Mouse (Mus musculus) forebrain, embryonic 10.5 days (tissue): Measurements from ENCODE around the gene Stt3b. TPM values are rescaled to one million over a fixed set of nuclear protein-coding genes. Genes with fewer than 3 reads are reported as not detected.
A peak's percentile ranks its signal among the peaks of the same experiment; 100 is the strongest.

Experiments
- DNase-seq: peaks from one replicate; pipeline ENCODE4 v3.0.0-alpha.2; 2017; ENCODE audit warnings: low spot score; ENCODE audit errors: extremely low spot score
- H3K27ac ChIP-seq: fragments of 300-500 bp; sonication (generic); 2 replicates; pipeline ENCODE4 v1.5.1; 2016; ENCODE audit warnings: mild to moderate bottlenecking
- H3K27me3 ChIP-seq: fragments of 300-500 bp; sonication (generic); 2 replicates; pipeline ENCODE4 v1.6.1; 2016; ENCODE audit warnings: mild to moderate bottlenecking; ENCODE audit not compliant: poor library complexity, severe bottlenecking
- H3K36me3 ChIP-seq: fragments of 300-500 bp; sonication (generic); replicated peaks from 2 replicates; pipeline ENCODE4 v1.6.1; 2016; ENCODE audit warnings: mild to moderate bottlenecking, moderate library complexity
- H3K4me1 ChIP-seq: fragments of 300-500 bp; sonication (generic); 2 replicates; pipeline ENCODE4 v1.6.1; 2016
- H3K4me3 ChIP-seq: fragments of 300-500 bp; sonication (generic); 2 replicates; pipeline ENCODE4 v1.5.1; 2016; ENCODE audit warnings: mild to moderate bottlenecking, moderate library complexity
- H3K9me3 ChIP-seq: fragments of 300-500 bp; sonication (generic); 2 replicates; pipeline ENCODE4 v1.6.1; 2016; ENCODE audit warnings: mild to moderate bottlenecking, moderate library complexity
- WGBS: fragments of 180-500 bp; shearing (Covaris S2); methylation state at CpG from one replicate; pipeline ENCODE4 v1.1.7; 2016; 5-methylcytosine and 5-hydroxymethylcytosine counted together
- polyA plus RNA-seq: library from polyadenylated mRNA; unstranded; fragments of >200 nt; fragmentation: Nextera tagmentation; extraction: Ambion mirVana; gene quantifications from 2 replicates; pipeline ENCODE4 v1.2.1, GENCODE M21; 2016

Gene Stt3b
- polyA plus RNA-seq, 1 experiment from 2014 or later = 85.5 TPM

- DNase-seq = peak; percentile 53
- Histone ChIP-seq H3K27me3 (no peaks in the 10 kb centered on the region), H3K27ac (peak overlapping the region; percentile 68), H3K9me3 (no peaks in the 10 kb centered on the region), H3K36me3 (no peaks in the 10 kb centered on the region), H3K4me1 (peaks cover 33% of the 10 kb centered on the region), H3K4me3 (peak overlapping the region; percentile 38)
- WGBS = 25% methylated on average over 21 of the region's 21 CpGs
Measured at GRCm38 (mm10) chr9:115215830-115216701, 94.2 kb downstream of the Stt3b start.

DNA sequence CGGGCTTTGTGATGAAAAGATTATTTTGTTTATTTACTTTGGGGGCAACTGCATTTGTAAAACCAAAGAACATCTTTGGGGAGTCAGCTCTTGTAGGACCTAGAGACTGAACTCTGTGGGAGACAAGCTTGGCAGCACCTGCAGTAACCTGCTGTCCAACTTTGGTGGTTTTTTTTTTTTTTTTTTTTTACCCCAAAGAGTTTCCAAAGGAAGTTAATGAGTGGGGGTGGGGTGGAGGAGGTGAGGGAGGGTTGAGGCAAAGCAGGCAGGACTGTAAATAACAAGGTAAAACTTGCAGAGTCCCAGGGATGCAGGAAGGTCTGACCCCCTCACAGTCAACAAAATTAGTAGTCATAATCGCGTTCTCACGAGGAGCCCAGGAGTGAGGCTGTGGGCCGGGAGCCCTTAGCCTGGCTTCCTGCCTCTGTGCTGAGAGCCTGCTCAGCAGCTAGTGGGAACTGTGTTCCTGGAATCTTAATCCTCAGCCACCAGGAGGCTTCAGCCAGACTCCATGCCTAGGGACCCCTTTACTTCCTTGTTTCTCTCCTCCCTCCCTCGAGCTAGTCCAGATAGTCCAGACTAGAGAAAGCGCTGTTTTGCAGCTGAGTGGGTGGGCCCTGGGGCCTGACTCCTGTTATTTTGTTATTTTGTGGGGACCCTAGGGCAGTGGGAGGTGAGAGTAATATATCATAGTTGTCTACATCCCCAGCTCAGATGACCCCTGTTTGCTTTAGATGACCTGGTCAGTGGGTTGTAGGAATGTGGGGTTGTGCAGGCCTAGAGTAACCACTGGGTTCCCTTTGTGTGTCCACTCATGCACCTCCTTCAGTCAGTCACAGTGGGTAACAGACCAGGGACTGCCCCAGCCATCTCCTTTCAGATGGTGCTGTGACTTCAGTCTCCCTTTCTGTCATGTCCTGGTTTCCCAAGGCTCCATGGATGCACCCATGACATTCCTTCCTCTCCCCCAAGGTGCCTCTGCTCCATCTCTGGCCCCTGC, 95.3 kb downstream of the Stt3b start:
- Histone ChIP-seq H3K4me3 (no peak overlapping the region), H3K27me3 (no peaks in the 10 kb centered on the region), H3K9me3 (no peaks in the 10 kb centered on the region), H3K4me1 (peaks cover 33% of the 10 kb centered on the region), H3K27ac (peak overlapping the region; percentile 60; the same call in 1 of the 2 replicates), H3K36me3 (no peaks in the 10 kb centered on the region)
- 21% methylated on average over 7 of the region's 7 CpGs for WGBS
- DNase-seq = no peak

GRCm38 (mm10) chr9:115213755-115214264, 96.4 kb downstream of the Stt3b start:
- Histone ChIP-seq H3K36me3 (no peaks in the 10 kb centered on the region), H3K27me3 (no peaks in the 10 kb centered on the region), H3K27ac (no peak overlapping the region), H3K9me3 (no peaks in the 10 kb centered on the region), H3K4me3 (no peak overlapping the region), H3K4me1 (peaks cover 33% of the 10 kb centered on the region)
- 91% methylated on average over 5 of the region's 5 CpGs for WGBS
- no peak for DNase-seq

DNA sequence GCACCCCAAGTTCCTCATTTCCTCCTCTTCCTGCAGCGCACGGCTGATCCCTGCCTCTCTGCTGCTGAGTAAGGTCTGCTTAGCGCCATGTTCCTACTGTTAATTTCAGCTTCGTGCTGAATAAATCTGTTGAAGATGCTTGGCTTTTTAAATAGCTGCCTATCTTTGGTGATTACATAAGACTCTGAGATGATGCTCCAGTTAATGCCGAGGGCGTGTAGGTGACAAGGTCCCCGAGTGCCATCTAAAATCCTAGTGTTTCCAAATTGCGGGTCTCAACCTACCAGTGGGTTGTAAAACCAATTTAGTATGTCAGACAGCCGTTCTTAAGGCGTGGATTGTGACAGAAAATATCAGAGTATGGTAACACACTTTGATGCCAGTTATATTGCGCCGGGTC, 99.7 kb downstream of the Stt3b start:
- 89% methylated on average over 12 of the region's 12 CpGs for WGBS
- Histone ChIP-seq H3K36me3 (no peaks in the 10 kb centered on the region), H3K27me3 (no peaks in the 10 kb centered on the region), H3K9me3 (no peaks in the 10 kb centered on the region), H3K27ac (no peak overlapping the region), H3K4me3 (no peak overlapping the region), H3K4me1 (peaks cover 23% of the 10 kb centered on the region)
- no peak for DNase-seq

GRCm38 (mm10) chr9:115209737-115210136, 100.5 kb downstream of the Stt3b start:
- DNase-seq = no peak
- H3K36me3 ChIP-seq = no peaks in the 10 kb centered on the region
- WGBS = 91% methylated on average over 7 of the region's 7 CpGs
- H3K4me3 ChIP-seq = no peak overlapping the region
- H3K4me1 ChIP-seq = peaks cover 21% of the 10 kb centered on the region
- H3K9me3 ChIP-seq = no peaks in the 10 kb centered on the region
- no peak overlapping the region for H3K27ac ChIP-seq
- H3K27me3 ChIP-seq = no peaks in the 10 kb centered on the region

- no peak for DNase-seq
- no peaks in the 10 kb centered on the region for H3K27me3 ChIP-seq
- no peak overlapping the region for H3K4me3 ChIP-seq
- no peaks in the 10 kb centered on the region for H3K9me3 ChIP-seq
- no peak overlapping the region for H3K27ac ChIP-seq
- H3K4me1 ChIP-seq = peaks cover 14% of the 10 kb centered on the region
- 77% methylated on average over 5 of the region's 5 CpGs for WGBS
- H3K36me3 ChIP-seq = no peaks in the 10 kb centered on the region
Measured at GRCm38 (mm10) chr9:115206219-115206618, 104.0 kb downstream of the Stt3b start.

GRCm38 (mm10) chr9:115205491-115205890, 104.7 kb downstream of the Stt3b start:
- Histone ChIP-seq H3K36me3 (no peaks in the 10 kb centered on the region), H3K27me3 (no peaks in the 10 kb centered on the region), H3K4me1 (peaks cover 14% of the 10 kb centered on the region), H3K4me3 (no peak overlapping the region), H3K9me3 (no peaks in the 10 kb centered on the region), H3K27ac (no peak overlapping the region)
- no peak for DNase-seq
- 14% methylated on average over 6 of the region's 6 CpGs for WGBS

- H3K4me3 ChIP-seq = no peak overlapping the region
- no peaks in the 10 kb centered on the region for H3K27me3 ChIP-seq
- no peak for DNase-seq
- WGBS = 48% methylated on average over 6 of the region's 6 CpGs
- no peaks in the 10 kb centered on the region for H3K9me3 ChIP-seq
- H3K27ac ChIP-seq = no peak overlapping the region
- H3K36me3 ChIP-seq = no peaks in the 10 kb centered on the region
- peaks cover 14% of the 10 kb centered on the region for H3K4me1 ChIP-seq
Measured at GRCm38 (mm10) chr9:115203136-115203535, 107.1 kb downstream of the Stt3b start.

GRCm38 (mm10) chr9:115201264-115201663, 109.0 kb downstream of the Stt3b start:
- Histone ChIP-seq H3K4me1 (peaks cover 12% of the 10 kb centered on the region), H3K4me3 (no peak overlapping the region), H3K27me3 (no peaks in the 10 kb centered on the region), H3K9me3 (no peaks in the 10 kb centered on the region), H3K36me3 (no peaks in the 10 kb centered on the region), H3K27ac (no peak overlapping the region)
- 85% methylated on average over 6 of the region's 6 CpGs for WGBS
- no peak for DNase-seq

- Histone ChIP-seq H3K27me3 (no peaks in the 10 kb centered on the region), H3K27ac (no peak overlapping the region), H3K4me1 (peaks cover 4% of the 10 kb centered on the region), H3K9me3 (no peaks in the 10 kb centered on the region), H3K36me3 (no peaks in the 10 kb centered on the region), H3K4me3 (no peak overlapping the region)
- no peak for DNase-seq
- WGBS = 93% methylated on average over 15 of the region's 15 CpGs
Measured at GRCm38 (mm10) chr9:115200166-115200862, 109.9 kb downstream of the Stt3b start.

DNA sequence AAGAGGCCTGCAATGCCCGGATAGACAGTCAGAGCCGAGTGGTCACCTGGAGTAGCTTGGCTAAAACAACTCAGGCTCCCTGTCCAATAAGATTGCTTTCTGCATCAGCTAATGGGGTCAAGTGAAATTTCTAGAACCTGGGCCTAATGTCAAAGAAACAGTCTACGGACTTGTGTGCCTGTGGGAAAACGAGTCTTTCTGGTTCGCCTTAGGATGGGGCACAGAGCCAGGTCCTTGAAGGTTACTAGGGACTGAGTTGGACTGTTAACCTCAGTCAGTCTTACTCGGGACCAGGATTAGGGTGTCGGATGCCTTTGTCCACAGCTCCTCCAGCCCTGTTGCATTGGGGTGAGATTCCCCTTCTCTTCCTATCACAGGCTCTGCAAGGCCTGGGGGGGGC, 113.1 kb downstream of the Stt3b start:
- H3K27me3 ChIP-seq = no peaks in the 10 kb centered on the region
- H3K9me3 ChIP-seq = no peaks in the 10 kb centered on the region
- no peaks in the 10 kb centered on the region for H3K36me3 ChIP-seq
- no peaks in the 10 kb centered on the region for H3K4me1 ChIP-seq
- no peak overlapping the region for H3K27ac ChIP-seq
- WGBS = 78% methylated on average over 7 of the region's 7 CpGs
- H3K4me3 ChIP-seq = no peak overlapping the region
- no peak for DNase-seq

GRCm38 (mm10) chr9:115192890-115193289, 117.3 kb downstream of the Stt3b start:
- WGBS = 75% methylated on average over 3 of the region's 3 CpGs

More at GRCm38 (mm10) chr9:115192890-115193289, 117.3 kb downstream of the Stt3b start:
- Histone ChIP-seq H3K27ac (no peak overlapping the region), H3K36me3 (no peaks in the 10 kb centered on the region), H3K4me3 (no peak overlapping the region), H3K4me1 (no peaks in the 10 kb centered on the region), H3K27me3 (no peaks in the 10 kb centered on the region), H3K9me3 (no peaks in the 10 kb centered on the region)
- no peak for DNase-seq
